Mouse (Mus musculus): ENCODE results near the gene Sox9.

DNA sequence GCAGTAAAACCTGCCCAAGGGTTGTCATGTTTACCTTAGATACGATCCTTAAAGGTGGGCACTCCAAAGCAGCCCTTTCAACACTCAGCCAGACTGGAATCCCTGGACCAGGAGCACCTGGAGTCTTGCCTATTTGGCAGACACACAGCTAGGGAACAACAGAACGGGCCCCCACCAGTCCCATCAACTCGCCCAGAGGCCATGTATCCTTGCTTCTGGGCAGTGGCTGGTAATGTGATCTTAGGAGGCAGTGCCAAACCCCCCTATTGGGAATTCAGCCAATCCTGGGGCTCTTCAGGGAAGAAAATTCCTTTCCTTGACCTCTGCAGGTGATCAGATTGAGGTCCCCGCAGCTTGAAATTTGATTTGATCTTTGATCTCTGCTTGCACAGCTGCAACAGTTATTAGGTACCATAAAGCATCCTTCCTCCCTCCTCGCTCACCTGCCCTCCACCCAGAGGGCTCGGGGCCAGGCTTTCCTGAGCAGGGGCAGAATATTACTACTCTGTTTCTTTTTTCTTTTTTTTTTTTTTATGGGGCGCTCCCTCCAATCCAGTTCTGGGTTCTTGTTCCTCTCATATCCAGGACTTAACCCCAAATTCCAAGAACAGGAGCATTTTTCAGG, 53.6 kb downstream of the Sox9 start:
- TF ChIP-seq POLR2A (IDR thresholded peaks at IDR 0.05; ENCODE audit: borderline replicate concordance, extremely low read depth, low read depth, low read length) (no peak), CTCF (IDR thresholded peaks at IDR 0.05; ENCODE audit: insufficient read depth, low read length) (no peak)
